Mouse (Mus musculus) left cerebral cortex, postnatal 25 days (tissue): ENCODE results near the gene Scn2b. TPM values are rescaled to one million over a fixed set of nuclear protein-coding genes. Genes with fewer than 3 reads are reported as not detected.

Experiments
- DNase-seq, 2 experiments: peaks; one replicate each; pipeline ENCODE4 v3.0.0; 2022; ENCODE audit warnings: low spot score in 2 of 2, mixed read lengths in 1 of 2
- intact Hi-C: fragments of 180-260 bp; cut with DNase I; formaldehyde crosslinking; loops from one replicate; pipeline ENCODE4 v1.15.1; 2025
- total RNA-seq, 2 experiments: library from RNA; stranded (reverse); gene quantifications; 2 replicates each; pipeline ENCODE4 v1.2.3; 2021

Gene Scn2b
- total RNA-seq, 2 experiments from 2014 or later = 245 to 264 TPM

- intact Hi-C loops = no loop called here
- no peak for DNase-seq
Observed at GRCm38 (mm10) chr9:45119316-45119953, 1.9 kb downstream of the Scn2b start.

DNA sequence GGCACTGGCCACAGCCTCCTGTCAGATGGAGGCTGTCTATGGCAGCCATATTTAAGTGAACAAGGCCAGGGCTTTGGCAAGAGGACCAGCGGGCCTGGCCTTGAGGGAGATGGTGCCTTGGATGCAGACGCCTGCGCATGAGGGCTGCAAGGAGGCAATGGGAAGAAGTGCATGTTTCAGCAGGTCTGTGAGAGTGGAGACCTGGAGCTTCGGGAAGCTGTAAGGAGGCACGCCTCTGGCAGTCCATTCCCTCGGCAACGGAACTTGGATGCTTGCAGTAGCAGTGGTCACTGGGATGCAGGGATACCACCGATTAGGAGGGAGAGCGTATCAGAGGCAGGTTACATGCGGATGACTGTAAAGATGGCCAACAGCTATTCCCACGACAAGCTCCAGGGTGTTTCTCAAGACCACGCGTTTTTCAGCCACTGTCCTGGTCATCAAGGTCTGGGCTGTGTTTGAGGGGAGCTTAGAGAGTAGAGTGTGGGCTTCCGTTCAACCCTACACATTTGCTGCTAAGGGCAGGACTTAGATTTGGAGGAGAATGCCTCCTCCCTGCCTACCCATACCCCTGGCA is 2.5 kb downstream of the Scn2b start:
- DNase-seq = no peak
- intact Hi-C loops = loop anchor here (2.0 to 5.0 kb wide), 3 partner anchors 27 to 267 kb away; partner anchors contain the start of gene Mpzl3

DNA sequence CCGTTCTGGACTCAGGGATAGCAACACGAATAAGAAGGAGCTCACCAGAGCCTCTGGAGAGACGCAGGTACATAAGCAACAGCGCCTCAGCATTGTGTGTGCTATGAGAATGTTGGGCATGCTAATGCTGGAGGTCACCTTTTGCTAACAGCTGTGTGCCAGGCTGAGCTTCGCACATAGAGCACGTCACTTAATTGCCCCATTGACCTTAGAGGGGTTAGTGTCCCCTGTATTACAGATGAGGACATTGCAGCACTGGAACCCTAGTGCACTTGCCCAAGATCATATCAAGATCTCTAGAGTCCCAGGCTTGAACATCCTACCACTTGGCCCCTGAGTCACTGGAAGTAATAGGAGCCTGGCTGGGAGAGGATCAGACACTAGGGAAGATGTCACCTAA is 3.0 kb downstream of the Scn2b start:
- intact Hi-C loops = loop anchor here (2.0 to 5.0 kb wide), 3 partner anchors 26 to 267 kb away; partner anchors contain the start of gene Mpzl3
- no peak for DNase-seq

GRCm38 (mm10) chr9:45121001-45121400 is 3.4 kb downstream of the Scn2b start:
- peak in 1 of 2 experiments; percentile 52 for DNase-seq
- intact Hi-C loops = loop anchor here (2.0 to 5.0 kb wide), 3 partner anchors 26 to 266 kb away; partner anchors contain the start of gene Mpzl3

DNA sequence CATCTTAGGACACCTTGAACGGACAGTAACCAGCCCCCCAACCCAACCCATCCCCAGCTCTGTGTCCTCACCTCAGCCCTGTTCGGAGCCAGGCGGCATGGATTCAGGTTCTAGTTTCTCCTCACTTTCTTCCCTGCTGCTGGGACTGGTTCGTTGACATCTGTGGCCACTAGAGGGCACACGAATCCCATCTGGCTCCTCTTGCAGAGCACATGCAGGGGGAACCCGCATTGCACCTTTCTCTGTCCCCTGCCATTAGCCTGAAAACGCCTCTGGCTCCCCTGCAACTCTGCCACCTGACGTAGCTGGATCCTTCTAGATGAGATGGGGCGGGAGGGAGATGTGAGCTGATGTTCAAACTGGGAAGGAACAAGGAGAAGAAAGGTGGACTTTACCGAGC is 4.2 kb downstream of the Scn2b start:
- peak; percentile 82 to 87 for DNase-seq
- intact Hi-C loops = loop anchor here (2.0 to 5.0 kb wide), 4 partner anchors 17 to 266 kb away; partner anchors contain the start of genes Mpzl3 and Scn4b

DNA sequence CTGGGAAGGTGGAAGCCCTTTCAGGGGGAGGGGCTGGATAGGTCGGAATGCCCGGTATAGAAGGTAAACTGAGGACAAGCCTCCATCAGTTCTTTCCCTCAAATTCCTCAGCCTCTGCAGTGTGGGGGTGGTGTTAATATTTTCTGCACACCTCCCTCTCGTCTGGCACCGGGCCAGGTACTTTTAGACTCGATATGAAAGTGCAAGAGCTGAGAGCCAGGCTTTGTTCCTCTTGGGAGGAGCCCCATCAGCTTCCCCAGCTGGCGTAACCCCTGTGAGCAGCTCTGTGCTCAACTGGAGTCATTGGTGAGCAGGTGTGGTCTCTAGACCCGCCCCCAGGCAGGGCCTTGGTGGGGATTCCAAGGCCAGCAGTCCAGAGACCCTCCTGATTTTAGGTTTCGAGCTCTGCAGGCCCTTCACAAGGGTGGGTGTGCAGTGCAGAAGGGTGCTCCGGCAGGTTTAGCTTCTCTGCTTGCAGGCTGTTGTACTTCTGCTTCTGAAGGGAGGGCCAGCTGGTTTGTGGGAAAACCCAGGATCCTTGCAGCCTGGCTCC is 4.7 kb downstream of the Scn2b start:
- peak; percentile 83 to 92 for DNase-seq
- intact Hi-C loops = loop anchor here (2.0 to 5.0 kb wide), 2 partner anchors 17 to 265 kb away; partner anchors contain the start of gene Scn4b

DNA sequence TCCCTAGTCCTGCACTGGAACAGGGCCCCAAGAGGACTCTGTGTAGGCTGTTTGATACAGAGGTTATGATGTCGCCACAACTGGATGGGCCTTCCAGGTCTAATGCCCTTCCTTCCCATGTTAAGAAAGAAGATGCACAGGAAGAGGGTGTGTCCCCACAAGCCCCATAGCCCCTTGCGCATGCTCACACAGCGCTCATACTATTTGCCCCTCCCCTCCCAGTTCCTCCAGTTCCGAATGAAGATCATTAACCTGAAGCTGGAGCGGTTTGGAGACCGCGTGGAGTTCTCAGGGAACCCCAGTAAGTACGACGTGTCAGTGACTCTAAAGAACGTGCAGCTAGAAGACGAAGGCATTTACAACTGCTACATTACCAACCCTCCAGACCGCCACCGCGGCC is 7.6 kb downstream of the Scn2b start:
- intact Hi-C loops = no loop called here
- no peak for DNase-seq

DNA sequence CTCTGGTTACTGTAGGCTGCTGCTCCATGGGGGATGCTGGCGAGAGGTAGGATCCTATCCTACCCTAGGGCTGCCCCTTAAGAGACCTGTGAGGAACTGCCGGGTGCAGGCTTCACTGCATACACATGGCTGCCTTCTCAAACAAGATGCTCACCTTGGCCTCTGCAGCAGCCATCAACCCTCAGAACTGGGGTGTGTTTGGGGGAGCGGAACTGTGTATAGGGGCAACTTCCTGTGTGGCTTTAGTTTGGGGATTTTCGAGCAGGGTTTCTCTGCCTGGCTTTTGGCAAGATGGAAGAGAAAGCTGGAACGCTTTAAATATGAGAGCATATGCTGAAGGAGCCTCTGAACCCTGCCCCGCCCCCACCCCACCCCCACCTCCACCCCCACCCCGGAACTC is 9.4 kb downstream of the Scn2b start:
- DNase-seq = no peak
- intact Hi-C loops = no loop called here

DNA sequence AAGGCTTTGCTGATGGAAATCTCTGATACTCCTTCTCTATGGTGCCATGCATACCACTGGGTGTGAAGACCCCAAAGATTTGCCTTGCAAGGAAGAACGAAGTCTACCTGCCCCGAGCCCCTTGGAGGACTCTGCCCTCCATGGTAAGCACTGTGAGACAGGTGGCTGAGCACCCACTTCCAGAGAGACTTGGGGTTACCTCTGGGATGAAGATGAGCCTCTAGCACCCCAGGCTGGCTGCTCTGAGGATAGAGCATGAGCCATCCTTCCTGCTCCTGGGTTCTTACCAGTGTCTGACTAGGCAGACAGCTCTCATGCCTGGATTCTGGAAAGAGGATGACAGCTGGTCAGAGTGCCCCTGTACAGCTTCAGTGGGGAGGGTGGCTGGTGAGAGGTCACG is 12.5 kb downstream of the Scn2b start:
- DNase-seq = no peak
- intact Hi-C loops = no loop called here

DNA sequence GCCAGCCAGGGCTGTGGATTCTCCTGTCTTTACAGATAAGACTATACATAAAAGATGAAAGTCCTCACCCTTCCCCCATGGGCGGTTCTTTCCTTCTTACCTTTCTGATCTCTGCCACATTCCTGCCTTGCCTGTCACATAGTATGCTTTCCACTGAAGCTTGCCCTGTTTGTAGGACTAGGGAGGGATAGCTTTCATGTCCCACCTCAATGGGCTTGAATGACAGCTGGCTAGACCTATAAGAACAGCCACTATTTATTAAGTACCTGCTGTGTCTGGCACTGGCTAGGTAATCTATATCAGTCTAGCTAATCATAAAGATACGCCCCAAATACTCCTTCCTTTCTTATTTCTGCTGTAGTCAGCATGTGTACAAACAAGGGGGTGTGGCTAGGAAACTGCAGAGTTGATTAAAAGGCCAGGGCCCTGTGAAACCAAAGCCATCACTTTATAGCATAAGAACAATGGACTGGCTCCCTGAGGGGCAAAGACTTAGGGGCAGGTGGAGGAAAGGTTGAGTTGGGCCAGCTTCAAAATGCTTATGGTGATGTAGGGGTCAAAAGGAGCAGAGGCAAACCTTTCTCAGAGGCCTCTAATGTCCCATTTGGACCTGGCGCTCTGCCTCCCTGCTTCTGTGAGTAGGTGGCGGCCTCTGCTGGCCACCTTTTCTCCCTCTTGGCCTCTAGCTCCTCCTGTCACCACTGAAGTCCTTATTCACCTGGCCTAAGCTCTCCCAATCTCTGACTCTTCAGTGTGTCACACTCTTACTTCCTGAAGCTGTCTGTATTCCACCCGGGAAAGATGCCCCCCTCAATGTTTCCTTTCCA is 16.1 kb downstream of the Scn2b start:
- intact Hi-C loops = no loop called here
- DNase-seq = no peak

DNA sequence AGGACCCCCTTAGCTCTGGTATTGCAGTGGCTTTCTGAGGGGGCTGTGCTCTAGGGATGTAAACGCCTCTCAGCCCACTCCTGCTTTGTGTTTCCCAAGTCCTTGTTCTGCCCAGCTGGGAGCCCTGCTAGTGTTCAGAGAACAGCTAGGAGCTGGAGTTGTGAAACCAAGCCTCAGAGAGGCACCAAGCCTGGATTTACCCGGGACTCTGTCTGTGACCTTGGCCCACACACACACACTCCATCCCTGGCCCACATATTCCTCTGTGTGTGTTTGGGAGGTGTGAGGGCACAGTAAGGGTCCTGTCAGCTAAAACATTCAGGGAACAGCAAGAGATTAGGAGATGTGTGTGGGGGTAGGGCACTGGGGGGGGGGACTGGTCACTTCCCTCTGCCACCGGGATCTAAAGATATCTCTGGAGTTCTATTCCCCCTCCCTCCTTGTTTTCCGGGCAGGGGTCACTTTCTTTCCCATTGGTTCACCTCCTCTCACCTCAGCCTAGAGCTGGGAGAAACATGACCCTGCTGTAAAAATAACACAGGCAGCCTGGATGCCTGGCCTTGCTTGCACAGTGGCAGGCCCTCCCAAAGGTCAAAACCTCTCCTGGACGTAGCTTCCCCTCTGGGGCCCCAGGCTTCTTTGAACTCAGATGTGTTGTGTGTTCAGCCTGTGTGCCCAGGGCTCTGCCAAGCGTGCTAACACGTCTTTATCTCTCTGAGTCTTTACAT is 19.0 kb downstream of the Scn2b start:
- intact Hi-C loops = no loop called here
- no peak for DNase-seq

GRCm38 (mm10) chr9:45138191-45139032 is 20.8 kb downstream of the Scn2b start, which contains the start of gene Scn4b:
TSS of gene Scn4b (plus strand) at chr9:45138395.
- intact Hi-C loops = loop anchor here (2.0 kb wide), 1 partner anchor 16 kb away; no protein-coding TSS in a partner anchor
- peak in 1 of 2 experiments; percentile 39 for DNase-seq

DNA sequence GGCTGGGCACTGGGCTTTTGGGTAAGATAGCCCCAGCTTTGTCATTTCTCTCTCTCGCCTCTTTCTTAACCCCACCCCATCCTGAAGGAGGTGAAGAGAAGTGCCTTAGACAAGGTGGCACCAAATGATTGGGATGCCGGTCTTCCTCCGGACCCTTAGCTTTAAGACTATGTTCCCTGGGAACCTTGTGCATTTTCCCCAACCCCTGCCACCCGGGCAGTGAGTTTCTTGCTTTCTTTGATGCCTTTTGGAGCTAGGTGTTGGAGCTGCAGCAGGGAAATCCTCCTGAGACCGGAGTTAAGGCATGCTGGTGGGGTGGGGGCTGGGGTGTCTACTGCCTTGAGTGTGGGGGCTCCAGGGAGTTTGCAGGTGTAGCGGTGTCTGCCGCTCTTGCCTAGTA is 21.5 kb downstream of the Scn2b start:
- no peak for DNase-seq
- intact Hi-C loops = loop anchor here (2.0 kb wide), 1 partner anchor 16 kb away; no protein-coding TSS in a partner anchor

DNA sequence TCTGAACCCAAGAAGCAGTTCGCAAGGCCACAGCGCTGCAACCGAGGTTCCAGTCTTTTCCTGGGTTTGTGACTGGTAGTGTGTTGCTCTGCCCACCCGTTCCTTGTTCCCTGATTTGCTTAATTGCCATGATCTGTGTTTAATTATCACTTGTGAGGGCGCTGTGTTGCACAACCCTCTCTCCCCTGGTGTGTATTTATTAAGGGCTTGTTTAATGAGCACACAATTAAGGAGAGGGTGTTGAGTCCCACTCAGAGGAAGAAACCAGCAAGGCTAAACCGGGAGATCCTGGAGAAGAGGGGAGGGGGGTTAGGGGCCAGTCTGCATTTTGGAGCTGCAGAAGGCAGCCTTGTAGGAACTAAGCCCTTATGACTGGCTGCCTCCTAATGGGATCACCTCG is 23.4 kb downstream of the Scn2b start:
- intact Hi-C loops = loop anchor here (10.0 kb wide), 1 partner anchor 486 kb away; no protein-coding TSS in a partner anchor
- DNase-seq = no peak

- no peak for DNase-seq
- intact Hi-C loops = loop anchor here (10.0 kb wide), 1 partner anchor 488 kb away; no protein-coding TSS in a partner anchor
Observed at GRCm38 (mm10) chr9:45142686-45143085, 25.1 kb downstream of the Scn2b start.

DNA sequence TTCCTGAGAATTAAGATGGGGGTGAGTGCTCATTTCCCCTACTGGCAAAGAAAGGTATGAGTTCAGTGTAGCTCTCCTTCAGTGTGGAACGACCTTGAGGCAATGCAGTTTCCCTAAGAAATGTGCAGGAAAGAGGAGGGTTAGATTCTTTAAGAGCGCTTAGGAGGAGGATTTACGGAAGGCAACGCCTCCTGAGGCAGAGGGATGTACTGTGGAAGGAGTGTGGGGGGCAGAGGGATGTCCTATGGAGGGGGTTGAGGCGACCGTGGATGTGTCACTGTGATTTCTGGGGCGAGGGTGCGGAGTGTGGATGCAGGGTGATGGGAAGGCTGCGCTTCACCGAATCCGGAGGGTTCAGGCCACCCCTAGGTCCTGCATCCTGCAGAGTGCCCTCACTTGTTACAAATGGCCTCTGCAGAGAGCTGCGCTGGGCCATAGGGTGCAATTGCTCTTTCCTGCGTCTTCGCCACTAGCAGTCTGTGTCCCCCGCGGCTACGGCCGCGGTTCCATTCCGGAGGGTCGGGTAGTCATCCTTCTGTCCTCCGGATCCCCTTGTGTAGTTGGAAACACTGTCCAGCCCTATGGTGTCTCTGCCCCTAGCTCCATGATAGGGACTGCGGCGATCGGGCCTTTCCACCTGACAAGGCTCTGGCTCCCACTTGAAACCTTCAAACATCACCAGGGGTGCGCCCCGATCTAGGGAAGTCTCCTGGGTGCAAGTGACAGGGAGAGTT is 28.1 kb downstream of the Scn2b start:
- peak; percentile 32 to 54 for DNase-seq
- intact Hi-C loops = loop anchor here (2.0 to 10.0 kb wide), 5 partner anchors 25 to 491 kb away; partner anchors contain the start of gene Ube4a

GRCm38 (mm10) chr9:45146267-45146597 is 28.6 kb downstream of the Scn2b start:
- intact Hi-C loops = loop anchor here (2.0 to 10.0 kb wide), 5 partner anchors 25 to 491 kb away; partner anchors contain the start of gene Ube4a
- peak; percentile 74 to 83 for DNase-seq
